Mouse (Mus musculus) bone marrow, adult 2 months (tissue): ENCODE results near the gene Notum.

Experiments used
- CTCF ChIP-seq: fragments of 200-500 bp; IDR thresholded peaks from 2 replicates; pipeline ENCODE4 v1.5.1; 2011; ENCODE audit warnings: low read length, control low read depth; ENCODE audit not compliant: control insufficient read depth, insufficient read depth
- POLR2A ChIP-seq: fragments of 200-500 bp; IDR thresholded peaks from 2 replicates; pipeline ENCODE4 v1.6.1; 2011; ENCODE audit warnings: low read depth, mild to moderate bottlenecking, control low read depth, low read length, borderline replicate concordance; ENCODE audit not compliant: control insufficient read depth

- TF ChIP-seq CTCF: no peak
- TF ChIP-seq POLR2A: no peak
Observed at GRCm38 (mm10) chr11:120666617-120667016, 5.6 kb upstream of the Notum start.
